Mouse (Mus musculus) megakaryocyte-erythroid progenitor cell, adult 5-6 weeks (primary cell): ENCODE data around the gene Cmbl. TPM values are rescaled to one million over a fixed set of nuclear protein-coding genes. Genes with fewer than 3 reads are reported as not detected.

ENCODE experiments used
- ATAC-seq: replicated peaks from 2 replicates; pipeline ENCODE4 v1.8.0; 2016; ENCODE audit warnings: mild to moderate bottlenecking, inconsistent platforms; ENCODE audit not compliant: severe bottlenecking, poor library complexity, low FRiP score, low TSS enrichment
- total RNA-seq, 2 experiments: library from RNA; stranded (forward) in 1 of 2; stranded (reverse) in 1 of 2; fragments of 200-1000, 215-1000 nt in 1 of 2; fragments of >200 nt in 1 of 2; fragmentation: Nextera tagmentation in 1 of 2; gene quantifications; 2 replicates each; pipeline ENCODE4 v1.2.3; 2014 to 2017

Gene Cmbl
- total RNA-seq (2014; fragmentation: Nextera tagmentation) (not detected in 2 replicates), total RNA-seq (2017) (not detected in 2 replicates)

GRCm38 (mm10) chr15:31565184-31565583, at the start of gene Cmbl:
TSS of gene Cmbl (plus strand) at chr15:31565389.
- no peak for ATAC-seq

GRCm38 (mm10) chr15:31517186-31517585, 48.0 kb upstream of the Cmbl start:
- ATAC-seq, result peak; percentile 54; the same call in 1 of the 2 replicates

- no peak for ATAC-seq
These were observed 46.8 kb upstream of the Cmbl start for GRCm38 (mm10) chr15:31518371-31518770.

GRCm38 (mm10) chr15:31519000-31519399, 46.2 kb upstream of the Cmbl start:
- ATAC-seq, result no peak

- ATAC-seq, result no peak
These were observed 38.7 kb upstream of the Cmbl start for GRCm38 (mm10) chr15:31526463-31526862.

GRCm38 (mm10) chr15:31528477-31528876, 36.7 kb upstream of the Cmbl start:
- no peak for ATAC-seq

- no peak for ATAC-seq
These were observed 36.1 kb upstream of the Cmbl start for GRCm38 (mm10) chr15:31529103-31529502.

GRCm38 (mm10) chr15:31529811-31530658, 35.2 kb upstream of the Cmbl start:
- ATAC-seq, result no peak

- peak; percentile 14; the same call in 1 of the 2 replicates for ATAC-seq
These were observed 34.3 kb upstream of the Cmbl start, which contains the start of gene March6 for GRCm38 (mm10) chr15:31530659-31531445. TSS of gene March6 (minus strand) at chr15:31531053.

- ATAC-seq, result peak; percentile 36
These were observed 33.5 kb upstream of the Cmbl start for GRCm38 (mm10) chr15:31531446-31532330.

- peak; percentile 60 for ATAC-seq
These were observed 32.7 kb upstream of the Cmbl start for GRCm38 (mm10) chr15:31532331-31533021.

GRCm38 (mm10) chr15:31533529-31533928, 31.7 kb upstream of the Cmbl start:
- ATAC-seq, result peak; percentile 70

- no peak for ATAC-seq
These were observed 30.5 kb upstream of the Cmbl start for GRCm38 (mm10) chr15:31534421-31535258.

GRCm38 (mm10) chr15:31535259-31535855, 29.8 kb upstream of the Cmbl start:
- no peak for ATAC-seq

- ATAC-seq, result no peak
These were observed 29.0 kb upstream of the Cmbl start for GRCm38 (mm10) chr15:31536051-31536737.

- ATAC-seq, result no peak
These were observed 27.5 kb upstream of the Cmbl start for GRCm38 (mm10) chr15:31537706-31538105.

- no peak for ATAC-seq
These were observed 26.8 kb upstream of the Cmbl start for GRCm38 (mm10) chr15:31538346-31538745.
